14 mouse cellular contexts compared by ENCODE assay signal in the genomic region with DNA sequence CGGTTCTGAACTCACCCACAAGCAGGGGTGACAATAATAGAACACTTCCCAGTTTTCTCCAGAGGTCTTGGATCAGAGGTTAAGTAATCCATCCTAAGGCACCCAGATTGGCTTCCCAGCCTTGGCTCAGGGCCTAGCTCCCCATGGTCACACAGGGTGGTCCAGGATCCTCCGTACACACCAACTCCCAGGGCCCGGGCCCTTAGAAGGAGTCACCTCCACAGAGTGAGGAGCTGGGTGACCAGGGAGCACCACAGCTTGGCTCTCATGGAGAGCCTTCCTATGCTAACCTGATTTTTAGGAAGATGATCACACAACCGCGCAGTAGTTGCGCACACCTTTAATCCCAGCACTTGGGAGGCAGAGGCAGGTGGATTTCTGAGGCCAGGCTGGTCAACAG. TPM values are rescaled to one million over a fixed set of nuclear protein-coding genes. Genes with fewer than 3 reads are reported as not detected.
DNase-seq lines count a peak whose midpoint lies in the region; ATAC-seq and TF ChIP-seq lines count a peak whose summit lies in the region.
"Had no signal": no experiment of that assay in that cellular context is flagged by ENCODE, and none has a peak within 500 bp of the region (broad histone marks: within the 10 kb centered on the region; RNA-seq: fewer than 3 reads in every experiment).

No protein-coding gene starts in this region.

- H3K9ac ChIP-seq in hindbrain, postnatal 0 days (replicated peaks; ENCODE audit: low read length), result no peak overlapping the region
- H3K9ac ChIP-seq in midbrain, embryonic 15.5 days, result no peak overlapping the region
- H3K9ac ChIP-seq: forebrain, embryonic 12.5 days had no signal

- no peak for ATAC-seq in hindbrain, postnatal 0 days
- ATAC-seq in midbrain, embryonic 15.5 days (replicated peaks), result no peak

- no peak for TF ChIP-seq CTCF in hindbrain, postnatal 0 days (IDR thresholded peaks at IDR 0.05; ENCODE audit: low read depth)

- no peak overlapping the region for H3K4me3 ChIP-seq in hindbrain, embryonic 10.5 days
- no peak overlapping the region for H3K4me3 ChIP-seq in hindbrain, postnatal 0 days (ENCODE audit: low read length)
- H3K4me3 ChIP-seq in midbrain, embryonic 10.5 days, result no peak overlapping the region
- no peak overlapping the region for H3K4me3 ChIP-seq in midbrain, embryonic 15.5 days
- H3K4me3 ChIP-seq in limb, embryonic 10.5 days, result no peak overlapping the region
- H3K4me3 ChIP-seq: forebrain, embryonic 12.5 days; heart, adult 2 months had no signal

- H3K9me3 ChIP-seq in hindbrain, embryonic 10.5 days, result no peaks in the 10 kb centered on the region
- H3K9me3 ChIP-seq in hindbrain, postnatal 0 days (ENCODE audit: low read length), result no peaks in the 10 kb centered on the region
- no peaks in the 10 kb centered on the region for H3K9me3 ChIP-seq in midbrain, embryonic 10.5 days (replicated peaks)
- H3K9me3 ChIP-seq in midbrain, embryonic 15.5 days, result no peaks in the 10 kb centered on the region
- H3K9me3 ChIP-seq in limb, embryonic 10.5 days (replicated peaks), result no peaks in the 10 kb centered on the region
- H3K9me3 ChIP-seq: forebrain, embryonic 12.5 days; G1E had no signal

- H3K4me1 ChIP-seq in hindbrain, embryonic 10.5 days (replicated peaks), result peaks cover 23% of the 10 kb centered on the region
- no peaks in the 10 kb centered on the region for H3K4me1 ChIP-seq in hindbrain, postnatal 0 days (ENCODE audit: insufficient read depth, low read length)
- H3K4me1 ChIP-seq in midbrain, embryonic 10.5 days, result peaks cover 17% of the 10 kb centered on the region
- H3K4me1 ChIP-seq in midbrain, embryonic 15.5 days, result no peaks in the 10 kb centered on the region
- H3K4me1 ChIP-seq in limb, embryonic 10.5 days, result peaks cover 40% of the 10 kb centered on the region

- no peaks in the 10 kb centered on the region for H3K27me3 ChIP-seq in hindbrain, embryonic 10.5 days (ENCODE audit: insufficient read depth, poor library complexity, severe bottlenecking)
- no peaks in the 10 kb centered on the region for H3K27me3 ChIP-seq in hindbrain, postnatal 0 days (ENCODE audit: insufficient read depth, low read length)
- H3K27me3 ChIP-seq in midbrain, embryonic 10.5 days (ENCODE audit: low read depth, poor library complexity, severe bottlenecking), result no peaks in the 10 kb centered on the region
- no peaks in the 10 kb centered on the region for H3K27me3 ChIP-seq in midbrain, embryonic 15.5 days (replicated peaks)
- H3K27me3 ChIP-seq in limb, embryonic 10.5 days (ENCODE audit: low read depth, poor library complexity, severe bottlenecking), result no peaks in the 10 kb centered on the region
- H3K27me3 ChIP-seq: forebrain, embryonic 12.5 days had no signal

- no peak for DNase-seq in hindbrain, embryonic 10.5 days (ENCODE audit: low spot score)
- no peak for DNase-seq in hindbrain, postnatal 0 days (ENCODE audit: low spot score)
- no peak for DNase-seq in midbrain, embryonic 10.5 days (ENCODE audit: low spot score)
- no peak for DNase-seq in limb, embryonic 10.5 days (ENCODE audit: low spot score)
- DNase-seq in cerebellum, postnatal 14 days, result no peak
- DNase-seq in embryo, embryonic 10.5 days (ENCODE audit: low spot score), result no peak
- DNase-seq: adrenal gland, postnatal 25 days; cerebellum, adult 8-10 months; heart, adult 2 months; kidney, adult 9 months; midbrain, embryonic 14.5 days had no signal

- no peaks in the 10 kb centered on the region for H3K36me3 ChIP-seq in hindbrain, embryonic 10.5 days
- no peaks in the 10 kb centered on the region for H3K36me3 ChIP-seq in hindbrain, postnatal 0 days (ENCODE audit: insufficient read depth, low read length)
- no peaks in the 10 kb centered on the region for H3K36me3 ChIP-seq in midbrain, embryonic 10.5 days
- H3K36me3 ChIP-seq in midbrain, embryonic 15.5 days (replicated peaks), result no peaks in the 10 kb centered on the region
- no peaks in the 10 kb centered on the region for H3K36me3 ChIP-seq in limb, embryonic 10.5 days
- H3K36me3 ChIP-seq: forebrain, embryonic 12.5 days; G1E had no signal

- WGBS in hindbrain, embryonic 10.5 days, result 65% methylated on average over 6 of the region's 6 CpGs
- 77% methylated on average over 6 of the region's 6 CpGs for WGBS in hindbrain, postnatal 0 days
- WGBS in midbrain, embryonic 10.5 days, result 73% methylated on average over 6 of the region's 6 CpGs
- 84% methylated on average over 6 of the region's 6 CpGs for WGBS in midbrain, embryonic 15.5 days
- 79% methylated on average over 6 of the region's 6 CpGs for WGBS in limb, embryonic 10.5 days

- H3K27ac ChIP-seq in hindbrain, embryonic 10.5 days, result peak overlapping the region; percentile 78
- H3K27ac ChIP-seq in hindbrain, postnatal 0 days, result no peak overlapping the region
- H3K27ac ChIP-seq in midbrain, embryonic 10.5 days (replicated peaks), result peak overlapping the region; percentile 71
- no peak overlapping the region for H3K27ac ChIP-seq in midbrain, embryonic 15.5 days
- peak overlapping the region; percentile 72 for H3K27ac ChIP-seq in limb, embryonic 10.5 days
- H3K27ac ChIP-seq: forebrain, embryonic 12.5 days had no signal

- H3K4me2 ChIP-seq in hindbrain, postnatal 0 days (ENCODE audit: low read depth, low read length), result no peak overlapping the region
- H3K4me2 ChIP-seq in midbrain, embryonic 15.5 days, result no peak overlapping the region
- H3K4me2 ChIP-seq: forebrain, embryonic 12.5 days had no signal

RNA-seq across cellular contexts. Expression of a gene that starts 48.0 kb away (rescaled TPM):
- 22.8 and 24.5 TPM in 2 replicates for polyA plus RNA-seq in hindbrain, embryonic 10.5 days (2016; fragmentation: Nextera tagmentation; extraction: Ambion mirVana)
- total RNA-seq in hindbrain, postnatal 0 days (2014; rRNA removed), result 37.4 TPM in 2 replicates
- polyA plus RNA-seq in hindbrain, postnatal 0 days (2015; fragmentation: Nextera tagmentation; extraction: Ambion mirVana), result 18.2 and 20.2 TPM in 2 replicates
- 21.6 and 28.4 TPM in 2 replicates for polyA plus RNA-seq in midbrain, embryonic 10.5 days (2016; fragmentation: Nextera tagmentation; extraction: Ambion mirVana)
- 20.9 and 22.1 TPM in 2 replicates for polyA plus RNA-seq in midbrain, embryonic 15.5 days (2015; fragmentation: Nextera tagmentation; extraction: Ambion mirVana)
- polyA plus RNA-seq in limb, embryonic 10.5 days (2016; fragmentation: Nextera tagmentation; extraction: Ambion mirVana), result 16.1 and 21.3 TPM in 2 replicates

Comparison
In these comparisons a context has a peak if more than half of its experiments do, and no peak if none do; other contexts are left out.
1. H3K27ac ChIP-seq: peak in hindbrain, embryonic 10.5 days (single experiment), midbrain, embryonic 10.5 days (single experiment) and limb, embryonic 10.5 days (single experiment); none in hindbrain, postnatal 0 days (single experiment) and midbrain, embryonic 15.5 days (single experiment).